Mouse (Mus musculus): ENCODE measurements around the gene Csnk1g2. TPM values are rescaled to one million over a fixed set of nuclear protein-coding genes. Genes with fewer than 3 reads are reported as not detected.
"Not testable (repeated sequence)": the region's sequence is repeated elsewhere in the genome, so short reads cannot be mapped to it uniquely, and the experiment has no call there.

Csnk1g2 gene
- polyA plus RNA-seq, 1 experiment from 2014 or later = 89.0 TPM

DNA sequence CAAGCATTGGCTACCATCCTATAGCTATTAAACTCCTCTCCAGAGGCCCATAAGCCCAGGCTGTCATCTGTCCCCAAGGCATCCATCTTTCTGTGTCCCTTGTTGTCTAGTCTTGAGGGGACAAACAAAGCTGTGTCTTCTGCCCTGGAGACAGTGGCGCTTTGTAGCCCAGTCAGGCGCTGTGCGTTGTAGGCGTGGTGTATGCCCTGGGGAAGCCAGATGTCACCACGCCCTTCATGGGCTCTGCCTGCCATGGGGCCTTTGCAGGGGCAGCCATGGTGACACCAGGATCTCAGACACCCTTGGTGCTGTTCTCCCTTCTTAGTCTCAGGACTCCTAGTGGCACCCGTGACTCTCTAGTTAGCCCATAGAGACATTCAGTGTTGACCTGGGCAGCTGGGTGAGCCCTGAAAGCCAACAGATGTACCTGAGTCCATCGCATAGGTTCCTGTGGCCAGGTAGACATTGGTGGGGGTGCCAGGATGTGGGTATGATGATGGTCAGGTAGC is 18.6 kb upstream of the Csnk1g2 start:
- ATAC-seq (ENCODE audit: extremely low read depth, insufficient number of reproducible peaks, low FRiP score, low TSS enrichment) = no peak
- Histone ChIP-seq H3K4me3 (peak overlapping the region; percentile 87), H3K4me2 (peak overlapping the region; percentile 94), H3K27ac (replicated peaks) (peak overlapping the region; percentile 87), H3K9me3 (no peaks in the 10 kb centered on the region), H3K4me1 (peaks cover 30% of the 10 kb centered on the region), H3K36me3 (peaks cover 33% of the 10 kb centered on the region), H3K27me3 (replicated peaks) (no peaks in the 10 kb centered on the region), H3K9ac (peak overlapping the region; percentile 89)
- WGBS = 84% methylated on average over 7 of the region's 7 CpGs

DNA sequence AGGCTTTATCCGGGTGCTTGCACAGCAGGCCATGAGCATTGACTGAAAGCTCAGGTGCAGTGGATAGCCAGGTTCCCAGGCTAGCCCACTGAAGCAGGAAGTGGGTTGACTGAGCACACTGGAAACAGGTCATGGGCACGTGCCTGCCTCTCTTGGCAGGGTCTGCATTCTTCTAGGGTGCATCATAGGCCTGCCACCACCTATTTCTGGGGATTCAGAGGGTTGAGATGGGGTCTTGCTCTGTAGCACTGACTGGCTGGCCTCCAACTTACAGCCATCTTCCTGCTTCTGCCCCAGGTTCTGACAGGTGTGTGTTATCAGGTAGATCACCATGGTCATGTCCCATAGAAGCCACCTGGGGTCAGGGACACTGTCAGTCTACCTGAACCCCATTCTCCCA is 17.6 kb upstream of the Csnk1g2 start:
- WGBS = 81% methylated on average over 2 of the region's 2 CpGs
- Histone ChIP-seq H3K36me3 (peaks cover 41% of the 10 kb centered on the region), H3K27me3 (replicated peaks) (no peaks in the 10 kb centered on the region), H3K27ac (replicated peaks) (no peak overlapping the region), H3K9ac (peak overlapping the region; percentile 40; the same call in 1 of the 2 replicates), H3K4me2 (0 out of 2 replicates have a peak overlapping the region, but pooled peaks have one; percentile 94), H3K9me3 (no peaks in the 10 kb centered on the region), H3K4me3 (no peak overlapping the region), H3K4me1 (peaks cover 30% of the 10 kb centered on the region)
- no peak for ATAC-seq (ENCODE audit: extremely low read depth, insufficient number of reproducible peaks, low FRiP score, low TSS enrichment)

DNA sequence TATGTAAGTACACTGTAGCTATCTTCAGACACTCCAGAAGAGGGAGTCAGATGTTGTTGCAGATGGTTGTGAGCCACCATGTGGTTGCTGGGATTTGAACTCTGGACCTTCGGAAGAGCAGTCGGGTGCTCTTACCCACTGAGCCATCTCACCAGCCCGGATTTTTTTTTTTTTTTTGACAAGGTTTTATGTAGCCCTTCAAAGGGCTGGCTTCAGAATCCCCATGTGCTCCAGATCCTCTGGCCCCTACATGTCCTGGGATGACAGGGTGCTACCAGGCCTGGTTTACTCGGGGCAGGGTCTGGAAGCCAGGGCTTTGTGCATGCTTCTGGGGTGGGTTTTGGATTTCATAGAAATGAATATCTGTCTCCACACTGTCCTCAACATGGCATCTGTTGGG is 16.9 kb upstream of the Csnk1g2 start, which contains the start of gene Gm49322:
Gm49322 (plus strand) TSS at position 301 of the 400 bp plus-strand sequence.
- Histone ChIP-seq H3K36me3 (peaks cover 48% of the 10 kb centered on the region), H3K4me2 (0 out of 2 replicates have a peak within 1 kb of the TSS, but pooled peaks have one; percentile 94), H3K9ac (peak within 1 kb of the TSS; percentile 40; the same call in 1 of the 2 replicates), H3K4me1 (peaks cover 31% of the 10 kb centered on the region)
- not testable (repeated sequence) for ATAC-seq (ENCODE audit: extremely low read depth, insufficient number of reproducible peaks, low FRiP score, low TSS enrichment); H3K9me3 ChIP-seq; H3K4me3 ChIP-seq; H3K27me3 ChIP-seq (replicated peaks); H3K27ac ChIP-seq (replicated peaks)
- 75% methylated on average over 4 of the region's 4 CpGs for WGBS

DNA sequence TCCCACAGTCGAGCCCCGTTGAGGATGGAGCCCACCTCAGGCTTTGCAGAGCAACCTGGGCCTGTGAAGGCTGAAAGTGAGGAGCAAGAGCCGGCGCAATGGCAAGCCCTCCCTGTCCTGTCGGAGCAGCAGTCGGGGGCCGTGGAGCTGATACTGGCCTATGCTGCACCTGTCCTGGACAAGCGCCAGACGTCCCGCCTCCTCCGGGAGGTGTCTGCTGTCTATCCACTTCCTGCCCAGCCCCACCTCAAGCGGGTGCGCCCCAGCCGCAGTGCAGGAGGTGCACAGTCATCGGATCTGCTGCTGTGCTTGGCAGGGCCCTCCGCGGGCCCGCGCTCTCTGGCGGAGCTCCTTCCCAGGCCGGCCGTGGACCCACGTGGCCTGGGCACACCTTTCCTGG is 16.3 kb upstream of the Csnk1g2 start:
- Histone ChIP-seq H3K9ac (no peak overlapping the region), H3K36me3 (peaks cover 51% of the 10 kb centered on the region), H3K4me1 (peaks cover 34% of the 10 kb centered on the region), H3K4me2 (no peak overlapping the region), H3K9me3 (no peaks in the 10 kb centered on the region), H3K4me3 (no peak overlapping the region), H3K27me3 (replicated peaks) (no peaks in the 10 kb centered on the region), H3K27ac (replicated peaks) (no peak overlapping the region)
- 89% methylated on average over 23 of the region's 23 CpGs for WGBS
- ATAC-seq (ENCODE audit: extremely low read depth, insufficient number of reproducible peaks, low FRiP score, low TSS enrichment) = no peak

DNA sequence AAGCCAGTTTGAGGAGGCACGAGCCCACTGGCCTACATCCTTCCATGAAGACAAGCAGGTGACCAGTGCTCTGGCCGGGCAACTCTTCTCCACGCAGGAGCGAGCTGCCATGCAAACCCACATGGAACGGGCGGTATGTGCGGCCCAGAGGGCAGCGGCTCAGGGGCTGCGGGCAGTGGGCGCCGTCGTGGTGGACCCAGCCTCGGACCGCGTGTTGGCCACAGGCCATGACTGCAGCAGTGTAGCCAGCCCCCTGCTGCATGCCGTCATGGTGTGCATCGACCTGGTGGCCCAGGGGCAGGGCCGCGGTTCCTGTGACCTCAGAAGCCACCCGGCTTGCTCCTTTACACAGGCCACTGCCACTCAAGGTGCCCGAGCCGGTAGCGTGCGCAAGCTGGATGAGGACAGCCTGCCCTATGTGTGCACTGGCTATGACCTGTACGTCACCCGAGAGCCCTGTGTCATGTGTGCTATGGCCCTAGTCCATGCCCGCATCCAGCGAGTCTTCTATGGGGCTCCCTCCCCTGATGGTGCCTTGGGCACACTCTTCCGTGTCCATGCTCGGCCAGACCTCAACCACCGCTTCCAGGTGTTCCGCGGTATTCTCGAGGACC is 15.8 kb upstream of the Csnk1g2 start:
- Histone ChIP-seq H3K27me3 (replicated peaks) (no peaks in the 10 kb centered on the region), H3K9ac (no peak overlapping the region), H3K4me1 (peaks cover 34% of the 10 kb centered on the region), H3K9me3 (no peaks in the 10 kb centered on the region), H3K27ac (replicated peaks) (no peak overlapping the region), H3K4me3 (no peak overlapping the region), H3K36me3 (peaks cover 56% of the 10 kb centered on the region), H3K4me2 (no peak overlapping the region)
- no peak for ATAC-seq (ENCODE audit: extremely low read depth, insufficient number of reproducible peaks, low FRiP score, low TSS enrichment)
- 94% methylated on average over 34 of the region's 34 CpGs for WGBS

DNA sequence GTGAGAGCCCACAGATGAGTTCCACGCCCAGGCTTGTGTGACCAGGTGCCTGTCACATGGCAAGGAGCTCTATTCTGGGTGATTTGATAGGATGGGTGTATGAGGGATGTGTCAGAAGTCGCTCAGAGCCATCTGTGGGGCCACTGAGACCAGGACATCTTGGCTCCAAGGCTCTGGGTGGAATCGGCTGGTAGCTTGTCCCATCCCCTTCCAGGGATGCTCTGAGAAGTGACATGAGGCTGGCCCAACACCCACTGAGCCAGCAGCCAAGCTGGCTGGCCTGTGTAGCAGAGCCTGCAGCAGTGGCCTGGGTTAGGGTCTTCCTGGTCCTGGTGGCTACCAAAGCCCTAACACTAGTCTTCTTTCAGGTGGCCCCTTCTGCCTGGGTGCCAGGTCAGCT is 14.2 kb upstream of the Csnk1g2 start:
- Histone ChIP-seq H3K36me3 (peaks cover 72% of the 10 kb centered on the region), H3K4me1 (peaks cover 24% of the 10 kb centered on the region), H3K9ac (no peak overlapping the region), H3K4me3 (no peak overlapping the region), H3K27me3 (replicated peaks) (no peaks in the 10 kb centered on the region), H3K4me2 (no peak overlapping the region), H3K9me3 (no peaks in the 10 kb centered on the region), H3K27ac (replicated peaks) (no peak overlapping the region)
- ATAC-seq (ENCODE audit: extremely low read depth, insufficient number of reproducible peaks, low FRiP score, low TSS enrichment) = no peak
- 92% methylated on average over 3 of the region's 3 CpGs for WGBS

DNA sequence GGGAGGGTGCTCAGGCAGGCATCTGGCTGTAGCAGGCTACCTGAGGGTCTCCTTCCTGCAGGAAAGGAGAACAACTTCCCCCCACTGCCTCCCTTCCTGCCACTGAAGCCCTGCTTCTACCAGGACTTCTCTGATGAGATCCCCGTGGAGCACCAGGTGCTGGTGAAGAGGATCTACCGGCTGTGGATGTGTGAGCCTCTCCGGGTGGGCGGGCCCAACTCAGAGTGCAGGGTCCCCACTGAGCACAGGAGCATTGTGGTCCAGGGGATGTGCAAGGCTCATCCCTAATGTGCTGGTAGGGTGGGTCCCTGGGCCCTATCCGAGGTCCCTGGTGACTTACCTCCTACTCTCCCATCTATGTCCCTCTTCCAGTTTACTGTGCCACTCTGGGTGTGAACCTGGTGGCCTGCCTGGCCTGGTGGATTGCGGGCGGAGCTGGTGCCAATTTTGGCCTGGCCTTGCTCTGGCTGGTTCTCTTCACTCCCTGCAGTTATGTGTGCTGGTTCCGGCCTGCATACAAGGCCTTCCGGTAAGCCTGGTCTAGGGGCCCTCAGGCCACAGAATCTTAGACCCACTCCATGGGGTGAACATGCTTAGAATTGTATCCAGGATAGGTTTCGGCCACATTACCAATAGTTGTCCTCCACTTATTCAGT is 13.2 kb upstream of the Csnk1g2 start:
- peaks cover 82% of the 10 kb centered on the region for H3K36me3 ChIP-seq
- no peak for ATAC-seq (ENCODE audit: extremely low read depth, insufficient number of reproducible peaks, low FRiP score, low TSS enrichment)
- H3K4me2 ChIP-seq = no peak overlapping the region
- no peaks in the 10 kb centered on the region for H3K9me3 ChIP-seq
- H3K9ac ChIP-seq = no peak overlapping the region
- no peak overlapping the region for H3K4me3 ChIP-seq
- peaks cover 14% of the 10 kb centered on the region for H3K4me1 ChIP-seq
- no peak overlapping the region for H3K27ac ChIP-seq (replicated peaks)
- 89% methylated on average over 10 of the region's 10 CpGs for WGBS
- H3K27me3 ChIP-seq (replicated peaks) = no peaks in the 10 kb centered on the region

DNA sequence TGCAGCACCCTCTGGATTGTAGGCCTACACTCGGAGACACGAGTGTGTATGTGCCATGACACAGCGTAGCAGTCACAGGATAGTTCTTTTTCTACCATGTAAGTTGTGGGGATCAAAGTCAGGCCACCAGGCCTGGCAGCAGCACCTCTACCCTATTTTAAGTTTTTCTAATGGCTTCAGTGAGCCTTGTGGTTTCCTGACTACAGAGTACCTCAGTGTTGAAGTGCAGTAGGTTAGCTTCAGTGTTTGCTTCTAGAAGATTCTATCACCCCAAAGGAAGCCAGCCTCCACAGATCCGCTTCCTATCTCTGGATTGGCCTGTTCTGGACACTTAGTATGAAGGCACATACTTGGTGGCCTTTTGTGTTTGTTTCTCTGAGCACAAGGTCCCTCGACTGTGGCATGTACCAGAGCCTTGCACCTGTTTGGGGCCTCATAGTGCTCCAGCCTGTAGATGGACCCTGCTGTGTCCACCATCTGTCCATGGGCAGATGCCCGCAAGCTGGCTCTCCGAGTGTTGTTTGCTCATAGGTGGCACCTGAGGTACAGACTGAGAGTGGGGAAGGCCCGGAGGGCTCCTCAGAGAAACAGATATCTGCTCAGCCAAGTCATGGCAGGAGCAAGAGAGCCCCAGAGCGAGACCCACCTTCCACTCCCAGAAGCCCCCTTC is 12.4 kb upstream of the Csnk1g2 start:
- 87% methylated on average over 9 of the region's 9 CpGs for WGBS
- Histone ChIP-seq H3K27me3 (replicated peaks) (no peaks in the 10 kb centered on the region), H3K9me3 (no peaks in the 10 kb centered on the region), H3K9ac (no peak overlapping the region), H3K4me2 (no peak overlapping the region), H3K36me3 (peaks cover 90% of the 10 kb centered on the region), H3K4me1 (peaks cover 5% of the 10 kb centered on the region; the same call in 1 of the 2 replicates), H3K27ac (replicated peaks) (no peak overlapping the region), H3K4me3 (no peak overlapping the region)
- ATAC-seq (ENCODE audit: extremely low read depth, insufficient number of reproducible peaks, low FRiP score, low TSS enrichment) = no peak

DNA sequence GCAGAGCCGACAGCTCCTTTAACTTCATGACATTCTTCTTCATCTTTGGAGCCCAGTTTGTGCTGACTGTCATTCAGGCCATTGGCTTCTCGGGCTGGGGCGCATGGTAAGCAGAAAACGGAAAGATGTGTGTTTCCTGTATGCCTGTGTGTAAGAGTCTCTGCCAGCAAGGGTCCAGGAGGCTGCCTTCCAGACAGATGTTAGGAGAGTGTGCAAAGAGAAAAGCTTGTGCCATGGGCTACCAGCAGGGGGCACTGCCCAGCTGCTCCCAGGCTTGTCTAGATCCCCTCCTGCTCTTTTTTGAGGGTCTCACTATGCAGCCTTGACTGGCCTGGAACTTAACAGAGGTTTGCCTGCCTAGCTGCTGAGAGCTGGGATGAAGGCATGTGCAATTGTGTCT is 11.6 kb upstream of the Csnk1g2 start:
- Histone ChIP-seq H3K4me1 (peaks cover 5% of the 10 kb centered on the region; the same call in 1 of the 2 replicates), H3K27me3 (replicated peaks) (no peaks in the 10 kb centered on the region), H3K36me3 (peaks cover 95% of the 10 kb centered on the region), H3K4me3 (no peak overlapping the region), H3K4me2 (no peak overlapping the region), H3K9ac (no peak overlapping the region), H3K9me3 (no peaks in the 10 kb centered on the region), H3K27ac (replicated peaks) (no peak overlapping the region)
- WGBS = 60% methylated on average over 4 of the region's 4 CpGs
- no peak for ATAC-seq (ENCODE audit: extremely low read depth, insufficient number of reproducible peaks, low FRiP score, low TSS enrichment)

DNA sequence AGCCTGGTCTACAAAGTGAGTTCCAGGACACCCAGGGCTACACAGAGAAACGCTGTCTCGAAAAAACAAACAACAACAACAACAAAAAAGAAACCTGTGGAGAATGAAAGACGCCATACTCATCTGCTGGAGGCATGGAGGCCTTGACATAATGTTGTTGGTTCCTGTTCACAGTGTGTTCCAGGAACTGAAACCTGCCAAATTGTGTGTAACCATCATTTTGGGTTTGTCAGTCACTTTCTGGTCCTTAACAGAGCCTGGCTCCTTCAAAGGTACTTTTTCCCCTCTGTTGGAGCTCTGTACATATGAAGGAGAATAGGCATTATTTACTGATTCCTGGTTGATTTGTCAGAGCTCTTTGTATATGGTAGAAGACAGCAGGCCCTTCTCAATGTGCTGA is 10.7 kb upstream of the Csnk1g2 start:
- H3K9me3 ChIP-seq = no peaks in the 10 kb centered on the region
- H3K27me3 ChIP-seq (replicated peaks) = no peaks in the 10 kb centered on the region
- H3K4me3 ChIP-seq = no peak overlapping the region
- peaks cover 91% of the 10 kb centered on the region for H3K36me3 ChIP-seq
- H3K27ac ChIP-seq (replicated peaks) = no peak overlapping the region
- WGBS = 94% methylated on average over 3 of the region's 3 CpGs
- H3K4me2 ChIP-seq = no peak overlapping the region
- no peak for ATAC-seq (ENCODE audit: extremely low read depth, insufficient number of reproducible peaks, low FRiP score, low TSS enrichment)
- H3K9ac ChIP-seq = no peak overlapping the region
- peaks cover 5% of the 10 kb centered on the region; the same call in 1 of the 2 replicates for H3K4me1 ChIP-seq

DNA sequence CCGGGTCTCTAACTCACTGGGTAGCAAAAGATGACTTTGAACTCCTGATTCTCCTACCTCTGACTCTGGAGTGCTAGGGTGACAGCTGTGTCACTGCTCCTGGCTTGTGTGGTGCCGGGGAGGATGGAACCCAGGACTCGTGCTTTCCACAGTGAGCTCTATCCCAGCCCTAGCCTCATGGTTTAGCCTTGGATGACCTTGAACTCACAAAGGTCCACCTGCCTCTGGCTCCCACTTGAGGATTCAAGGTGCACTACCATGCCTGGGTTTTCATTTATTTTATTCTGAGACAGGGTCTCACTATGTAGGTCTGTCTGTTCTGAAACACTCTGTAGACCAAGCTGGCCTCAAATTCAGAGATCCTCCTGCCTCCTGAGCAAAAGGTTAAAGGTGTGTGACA is 8.8 kb upstream of the Csnk1g2 start:
- peaks cover 71% of the 10 kb centered on the region for H3K36me3 ChIP-seq
- WGBS = 77% methylated on average over 3 of the region's 3 CpGs
- no peak overlapping the region for H3K4me3 ChIP-seq
- no peak overlapping the region for H3K9ac ChIP-seq
- H3K4me1 ChIP-seq = peaks cover 11% of the 10 kb centered on the region
- H3K27ac ChIP-seq (replicated peaks) = no peak overlapping the region
- no peaks in the 10 kb centered on the region for H3K27me3 ChIP-seq (replicated peaks)
- no peak for ATAC-seq (ENCODE audit: extremely low read depth, insufficient number of reproducible peaks, low FRiP score, low TSS enrichment)
- no peak overlapping the region for H3K4me2 ChIP-seq
- H3K9me3 ChIP-seq = no peaks in the 10 kb centered on the region
